8 mouse cellular contexts compared by ENCODE assay signal in the genomic region with DNA sequence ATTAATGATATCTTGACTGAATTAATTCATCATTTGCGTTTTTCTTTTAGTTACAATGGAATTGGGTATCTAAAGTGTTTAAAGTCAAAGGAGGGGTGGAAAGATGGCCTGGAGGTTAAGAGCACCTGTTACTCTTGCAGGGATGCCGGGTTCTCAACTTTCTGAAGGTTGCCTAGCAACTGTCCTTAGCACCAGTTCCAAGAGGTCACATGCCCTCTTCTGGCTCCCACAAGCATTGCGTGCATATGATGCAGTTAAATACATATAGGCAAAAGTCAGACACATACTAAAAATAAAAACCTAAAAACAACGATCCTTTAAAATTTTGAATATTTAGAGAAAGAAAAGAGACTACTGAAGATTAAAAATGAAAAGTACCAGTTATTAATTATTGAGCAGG. TPM values are rescaled to one million over a fixed set of nuclear protein-coding genes. Genes with fewer than 3 reads are reported as not detected.
DNase-seq lines count a peak whose midpoint lies in the region; ATAC-seq and TF ChIP-seq lines count a peak whose summit lies in the region.

No protein-coding gene starts in this region.

- no peak overlapping the region for H3K27ac ChIP-seq in embryonic facial prominence, embryonic 11.5 days (replicated peaks; ENCODE audit: low read depth, low read length)
- H3K27ac ChIP-seq in liver, embryonic 11.5 days (ENCODE audit: low read depth, low read length), result no peak overlapping the region
- no peak overlapping the region for H3K27ac ChIP-seq in small intestine, adult 2 months (ENCODE audit: insufficient read depth, low read depth, low read length)
- H3K27ac ChIP-seq in hindbrain, embryonic 14.5 days, result no peak overlapping the region

- no peak overlapping the region for H3K4me3 ChIP-seq in E14TG2a.4 (replicated peaks; ENCODE audit: low read length)
- H3K4me3 ChIP-seq in embryonic facial prominence, embryonic 11.5 days (ENCODE audit: low read depth, low read length), result no peak overlapping the region
- no peak overlapping the region for H3K4me3 ChIP-seq in liver, embryonic 11.5 days (ENCODE audit: low read depth, low read length)
- H3K4me3 ChIP-seq in small intestine, adult 2 months (ENCODE audit: low read depth, low read length), result no peak overlapping the region
- no peak overlapping the region for H3K4me3 ChIP-seq in hindbrain, embryonic 14.5 days (replicated peaks; ENCODE audit: low read length)

- 54% methylated on average over 4 of the region's 4 CpGs for WGBS in embryonic facial prominence, embryonic 11.5 days
- 61% methylated on average over 4 of the region's 4 CpGs for WGBS in liver, embryonic 11.5 days
- 55% methylated on average over 4 of the region's 4 CpGs for WGBS in small intestine, adult 2 months
- WGBS in hindbrain, embryonic 14.5 days, result 50% methylated on average over 4 of the region's 4 CpGs

- TF ChIP-seq POLR2A in small intestine, adult 2 months (IDR thresholded peaks at IDR 0.05; ENCODE audit: low read depth, low read length), result no peak

- peak; percentile 41 for TF ChIP-seq CTCF in E14TG2a.4 (conservative IDR thresholded peaks at IDR 0.05; ENCODE audit: low read length)
- peak; percentile 49; the same call in 1 of the 2 replicates for TF ChIP-seq CTCF in small intestine, adult 2 months (IDR thresholded peaks at IDR 0.05; ENCODE audit: extremely low read depth, insufficient read length, insufficient replicate concordance, low read depth, low read length)

- ATAC-seq in embryonic facial prominence, embryonic 11.5 days (replicated peaks; ENCODE audit: insufficient number of reproducible peaks, low FRiP score, low TSS enrichment, low read depth), result no peak
- peak; percentile 60; the same call in 1 of the 2 replicates for ATAC-seq in liver, embryonic 11.5 days (replicated peaks; ENCODE audit: low FRiP score)
- ATAC-seq in hindbrain, embryonic 14.5 days (ENCODE audit: low FRiP score), result no peak

- no peaks in the 10 kb centered on the region for H3K27me3 ChIP-seq in E14TG2a.4 (ENCODE audit: insufficient read depth, low read length)
- no peaks in the 10 kb centered on the region for H3K27me3 ChIP-seq in embryonic facial prominence, embryonic 11.5 days (ENCODE audit: control insufficient read depth, insufficient read depth, low read length)
- no peaks in the 10 kb centered on the region for H3K27me3 ChIP-seq in liver, embryonic 11.5 days (replicated peaks; ENCODE audit: control insufficient read depth, insufficient read depth, low read length)
- H3K27me3 ChIP-seq in small intestine, adult 2 months (ENCODE audit: control insufficient read depth, insufficient read depth, low read length), result no peaks in the 10 kb centered on the region
- no peaks in the 10 kb centered on the region for H3K27me3 ChIP-seq in hindbrain, embryonic 14.5 days (ENCODE audit: control insufficient read depth, insufficient read depth, low read length)

- H3K36me3 ChIP-seq in E14TG2a.4 (ENCODE audit: insufficient read depth, low read length), result peaks cover 52% of the 10 kb centered on the region
- H3K36me3 ChIP-seq in embryonic facial prominence, embryonic 11.5 days (replicated peaks; ENCODE audit: control insufficient read depth, insufficient read depth, low read depth, low read length), result peaks cover 4% of the 10 kb centered on the region; the same call in 1 of the 2 replicates
- peaks cover 7% of the 10 kb centered on the region; the same call in 1 of the 2 replicates for H3K36me3 ChIP-seq in liver, embryonic 11.5 days (ENCODE audit: control insufficient read depth, insufficient read depth, low read length)
- peaks cover 18% of the 10 kb centered on the region for H3K36me3 ChIP-seq in small intestine, adult 2 months (ENCODE audit: control insufficient read depth, insufficient read depth, low read length)
- peaks cover 30% of the 10 kb centered on the region for H3K36me3 ChIP-seq in hindbrain, embryonic 14.5 days (replicated peaks; ENCODE audit: control insufficient read depth, insufficient read depth)

- peak; percentile 48 for DNase-seq in gastrocnemius, adult 18-20 months (ENCODE audit: low spot score)
- no peak for DNase-seq in gastrocnemius, postnatal 4 days (ENCODE audit: low spot score in 2 of 2)
- DNase-seq in embryonic facial prominence, embryonic 11.5 days (ENCODE audit: low spot score), result peak; percentile 73
- no peak for DNase-seq in liver, embryonic 11.5 days (ENCODE audit: low spot score)
- DNase-seq in frontal cortex, postnatal 36 days (ENCODE audit: low spot score in 2 of 2), result no peak
- no peak for DNase-seq in hindbrain, embryonic 14.5 days (ENCODE audit: low spot score)

- no peaks in the 10 kb centered on the region for H3K9me3 ChIP-seq in E14TG2a.4 (ENCODE audit: low read length)
- no peaks in the 10 kb centered on the region for H3K9me3 ChIP-seq in embryonic facial prominence, embryonic 11.5 days (replicated peaks; ENCODE audit: control insufficient read depth, low read length)
- no peaks in the 10 kb centered on the region for H3K9me3 ChIP-seq in liver, embryonic 11.5 days (ENCODE audit: control insufficient read depth, low read length)
- no peaks in the 10 kb centered on the region for H3K9me3 ChIP-seq in hindbrain, embryonic 14.5 days (ENCODE audit: control insufficient read depth, low read length)

- H3K4me2 ChIP-seq in embryonic facial prominence, embryonic 11.5 days (ENCODE audit: low read depth, low read length), result no peak overlapping the region
- no peak overlapping the region for H3K4me2 ChIP-seq in liver, embryonic 11.5 days
- H3K4me2 ChIP-seq in hindbrain, embryonic 14.5 days (replicated peaks), result no peak overlapping the region

- no peak overlapping the region for H3K9ac ChIP-seq in embryonic facial prominence, embryonic 11.5 days (replicated peaks; ENCODE audit: low read length)
- no peak overlapping the region for H3K9ac ChIP-seq in liver, embryonic 11.5 days (ENCODE audit: low read depth, low read length)
- H3K9ac ChIP-seq in hindbrain, embryonic 14.5 days, result no peak overlapping the region

- peaks cover 53% of the 10 kb centered on the region for H3K4me1 ChIP-seq in E14TG2a.4 (replicated peaks; ENCODE audit: low read depth, low read length)
- H3K4me1 ChIP-seq in embryonic facial prominence, embryonic 11.5 days (ENCODE audit: control insufficient read depth, insufficient read depth, low read length), result no peaks in the 10 kb centered on the region
- 0 out of 2 replicates have a peak, but pooled peaks cover 4% of the 10 kb centered on the region for H3K4me1 ChIP-seq in liver, embryonic 11.5 days (replicated peaks; ENCODE audit: control insufficient read depth, insufficient read depth, low read length)
- H3K4me1 ChIP-seq in small intestine, adult 2 months (ENCODE audit: control insufficient read depth, insufficient read depth, insufficient read length, low read length), result no peaks in the 10 kb centered on the region
- H3K4me1 ChIP-seq in hindbrain, embryonic 14.5 days (replicated peaks; ENCODE audit: control insufficient read depth, insufficient read depth, low read length), result peaks cover 19% of the 10 kb centered on the region

RNA-seq across cellular contexts. Expression of a gene that starts 10.2 kb away (rescaled TPM):
- 10 to 100 TPM; 48.1 to 48.6 TPM for total RNA-seq in gastrocnemius, adult 18-20 months (2021)
- 10 to 100 TPM; 81.9 to 92.2 TPM for total RNA-seq in gastrocnemius, postnatal 4 days (2021)
- polyA plus RNA-seq in embryonic facial prominence, embryonic 11.5 days (2014; fragmentation: Nextera tagmentation; extraction: Ambion mirVana), result 80.7 and 84.6 TPM in 2 replicates
- 44.0 and 44.2 TPM in 2 replicates for polyA plus RNA-seq in liver, embryonic 11.5 days (2014; fragmentation: Nextera tagmentation; extraction: Ambion mirVana)
- 6.7 and 19.5 TPM in 2 replicates for polyA plus RNA-seq in small intestine, adult 2 months (2012; rRNA removed)
- polyA plus RNA-seq in hindbrain, embryonic 14.5 days (2014; fragmentation: Nextera tagmentation; extraction: Ambion mirVana), result 92.5 and 93.7 TPM in 2 replicates

RNA-seq across cellular contexts. Expression of a gene that starts 53.8 kb away (rescaled TPM):
- 10 to 100 TPM; 35.9 to 38.7 TPM for total RNA-seq in gastrocnemius, adult 18-20 months (2021)
- 10 to 100 TPM; 46.3 to 54.8 TPM for total RNA-seq in gastrocnemius, postnatal 4 days (2021)
- 126 and 135 TPM in 2 replicates for polyA plus RNA-seq in embryonic facial prominence, embryonic 11.5 days (2014; fragmentation: Nextera tagmentation; extraction: Ambion mirVana)
- polyA plus RNA-seq in liver, embryonic 11.5 days (2014; fragmentation: Nextera tagmentation; extraction: Ambion mirVana), result 116 and 130 TPM in 2 replicates
- 1.9 and 3.4 TPM in 2 replicates for polyA plus RNA-seq in small intestine, adult 2 months (2012; rRNA removed)
- 95.3 and 96.2 TPM in 2 replicates for polyA plus RNA-seq in hindbrain, embryonic 14.5 days (2014; fragmentation: Nextera tagmentation; extraction: Ambion mirVana)

RNA-seq across cellular contexts. Expression of a gene that starts 53.8 kb away (rescaled TPM):
- 10 to 100 TPM; 18.2 to 19.1 TPM for total RNA-seq in gastrocnemius, adult 18-20 months (2021)
- 10 to 100 TPM; 26.9 to 28.8 TPM for total RNA-seq in gastrocnemius, postnatal 4 days (2021)
- 80.6 and 82.1 TPM in 2 replicates for polyA plus RNA-seq in embryonic facial prominence, embryonic 11.5 days (2014; fragmentation: Nextera tagmentation; extraction: Ambion mirVana)
- 70.9 and 85.1 TPM in 2 replicates for polyA plus RNA-seq in liver, embryonic 11.5 days (2014; fragmentation: Nextera tagmentation; extraction: Ambion mirVana)
- 3.0 and 5.6 TPM in 2 replicates for polyA plus RNA-seq in small intestine, adult 2 months (2012; rRNA removed)
- 45.8 and 50.3 TPM in 2 replicates for polyA plus RNA-seq in hindbrain, embryonic 14.5 days (2014; fragmentation: Nextera tagmentation; extraction: Ambion mirVana)

Comparison
In these comparisons a context has a peak if more than half of its experiments do, and no peak if none do; other contexts are left out.
1. DNase-seq: peak in gastrocnemius, adult 18-20 months (single experiment) and embryonic facial prominence, embryonic 11.5 days (single experiment); none in gastrocnemius, postnatal 4 days (0 of 2), liver, embryonic 11.5 days (single experiment), frontal cortex, postnatal 36 days (0 of 2) and hindbrain, embryonic 14.5 days (single experiment).
2. RNA of a gene that starts 53.8 kb away (polyA plus RNA-seq): 126 to 135 TPM in embryonic facial prominence, embryonic 11.5 days, 116 to 130 TPM in liver, embryonic 11.5 days and 95.3 to 96.2 TPM in hindbrain, embryonic 14.5 days; 1.9 to 3.4 TPM in small intestine, adult 2 months; every median in the first group is over 10 times any median in the second.